Mouse (Mus musculus): Measurements from ENCODE around the gene Sdc1.

Sdc1 gene

DNA sequence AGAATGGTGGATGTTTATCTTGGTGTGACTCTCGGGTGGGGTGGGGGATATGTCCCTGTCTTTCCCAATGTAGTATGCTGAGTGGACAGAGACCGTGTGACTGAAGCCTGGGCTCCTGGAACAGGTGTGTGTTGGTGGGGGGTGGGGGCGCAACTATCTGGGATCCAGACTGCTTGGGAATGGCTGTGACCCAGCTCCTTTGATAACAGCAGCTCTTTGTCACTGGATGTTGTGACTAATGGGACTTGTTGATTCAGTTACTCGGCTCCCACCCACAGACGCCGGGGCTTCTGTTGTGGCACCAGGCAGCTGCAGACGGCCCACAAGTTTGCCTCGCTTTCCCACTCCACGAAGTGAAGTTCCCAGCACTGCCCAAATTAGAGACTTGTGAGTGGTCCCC is 13.1 kb downstream of the Sdc1 start:
- no peak for DNase-seq

- DNase-seq, result no peak
These were observed 15.4 kb downstream of the Sdc1 start for GRCm38 (mm10) chr12:8786476-8786875.

DNA sequence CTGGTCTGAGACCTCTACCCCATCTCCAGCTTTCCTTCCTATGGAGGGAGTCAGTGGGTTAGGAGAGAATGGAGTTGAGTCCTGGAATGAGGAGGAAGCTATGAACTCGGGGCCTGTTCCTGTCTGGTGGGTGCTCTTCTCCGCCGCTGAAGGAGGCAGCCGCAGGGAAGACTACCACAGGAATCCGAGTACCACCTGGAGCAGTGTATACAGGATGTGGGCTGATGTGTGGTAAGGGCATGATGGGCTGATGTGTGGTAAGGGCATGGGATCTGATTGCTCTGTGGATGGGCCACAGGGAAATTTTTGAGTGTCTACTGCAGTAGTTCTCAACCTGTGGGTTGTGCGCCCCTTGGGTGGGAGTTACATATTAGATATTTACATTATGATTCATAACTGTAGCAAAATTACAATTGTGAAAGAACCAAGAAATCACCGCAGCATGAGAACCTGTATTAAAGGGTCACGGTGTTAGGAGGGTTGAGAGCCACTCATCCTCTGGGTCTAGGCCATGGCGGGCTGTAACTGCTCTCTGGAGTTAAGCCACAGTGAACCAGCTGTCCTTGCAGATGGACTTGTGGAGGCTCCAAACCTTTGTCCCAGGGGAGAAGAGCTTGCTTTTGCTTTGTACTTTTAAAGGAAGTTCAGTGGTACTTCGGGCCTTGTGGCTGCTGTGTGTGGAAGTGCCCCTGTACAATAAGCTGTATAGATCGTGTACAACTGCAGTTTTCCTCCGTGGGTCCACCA is 16.0 kb downstream of the Sdc1 start:
- no peak for DNase-seq

DNA sequence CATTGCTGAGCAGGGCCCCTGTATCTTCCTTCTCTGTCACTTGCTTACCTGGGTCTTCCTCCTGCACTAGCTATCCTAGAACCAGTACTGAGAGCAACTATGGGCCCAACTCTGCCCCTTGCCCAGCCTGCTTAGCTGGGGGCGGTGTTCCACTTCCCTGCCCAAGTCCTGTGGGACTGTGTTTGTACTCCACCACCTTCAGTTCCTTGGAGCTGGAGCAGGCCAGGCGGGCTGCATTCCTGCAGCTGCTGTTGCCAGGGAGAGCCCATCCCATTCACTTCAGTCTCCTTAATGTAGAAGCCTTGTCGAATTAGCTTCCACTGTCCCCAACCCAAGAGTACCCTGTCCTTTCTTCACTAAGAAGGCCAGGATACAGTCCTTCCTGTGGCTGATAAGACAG is 17.3 kb downstream of the Sdc1 start:
- no peak for DNase-seq

DNA sequence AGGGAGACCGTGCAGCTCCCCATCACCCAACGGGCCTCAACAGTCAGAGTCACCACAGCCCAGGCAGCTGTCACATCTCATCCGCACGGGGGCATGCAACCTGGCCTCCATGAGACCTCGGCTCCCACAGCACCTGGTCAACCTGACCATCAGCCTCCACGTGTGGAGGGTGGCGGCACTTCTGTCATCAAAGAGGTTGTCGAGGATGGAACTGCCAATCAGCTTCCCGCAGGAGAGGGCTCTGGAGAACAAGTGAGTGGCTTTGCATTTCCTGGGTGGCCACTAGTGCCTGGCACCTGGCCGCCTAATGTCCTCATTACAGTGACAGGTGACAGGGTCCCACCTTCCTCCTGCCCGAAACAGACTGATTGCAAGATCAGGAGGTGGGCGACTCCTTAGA is 19.5 kb downstream of the Sdc1 start:
- no peak for DNase-seq

DNA sequence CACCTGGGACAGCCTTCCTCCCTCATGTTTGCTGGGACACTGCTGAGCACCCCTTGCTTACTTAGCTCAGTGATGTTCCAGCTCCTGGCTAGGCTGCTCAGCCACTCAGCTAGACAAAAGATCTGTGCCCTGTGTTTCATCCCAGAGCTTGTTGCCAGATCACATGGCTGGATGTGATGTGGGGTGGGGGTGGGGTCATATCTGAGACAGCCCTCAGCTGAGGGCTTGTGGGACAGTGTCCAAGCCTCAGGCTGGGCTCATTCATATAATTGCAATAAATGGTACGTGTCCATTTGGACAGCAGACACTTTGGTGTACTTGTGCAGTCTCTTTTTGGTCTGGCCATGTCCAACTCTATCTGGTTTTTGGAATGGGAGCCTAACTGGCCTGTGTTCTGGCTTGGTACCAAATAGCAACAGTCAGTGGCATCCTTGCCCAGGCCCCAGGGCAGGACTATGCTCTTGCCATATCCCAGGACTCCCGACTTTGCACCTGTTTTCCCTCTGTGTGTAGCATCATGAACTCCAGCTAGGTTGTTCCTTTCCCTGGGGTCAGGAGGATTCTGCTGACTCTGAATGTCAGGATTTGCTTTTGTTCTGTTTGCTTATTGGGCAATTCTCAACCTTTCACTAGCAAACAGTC is 22.4 kb downstream of the Sdc1 start:
- no peak for DNase-seq

GRCm38 (mm10) chr12:8797936-8798335 is 26.8 kb downstream of the Sdc1 start:
- no peak for DNase-seq

GRCm38 (mm10) chr12:8798486-8799020 is 27.4 kb downstream of the Sdc1 start:
- DNase-seq, result peak; percentile 21 to 32

GRCm38 (mm10) chr12:8803421-8804076 is 32.4 kb downstream of the Sdc1 start:
- DNase-seq, result no peak

GRCm38 (mm10) chr12:8804077-8804456 is 32.9 kb downstream of the Sdc1 start:
- DNase-seq, result no peak

GRCm38 (mm10) chr12:8804934-8805722 is 34.0 kb downstream of the Sdc1 start:
- no peak for DNase-seq

- no peak for DNase-seq
These were observed 38.0 kb downstream of the Sdc1 start for GRCm38 (mm10) chr12:8809086-8809485.

GRCm38 (mm10) chr12:8809626-8810025 is 38.5 kb downstream of the Sdc1 start:
- no peak for DNase-seq

- DNase-seq, result no peak
These were observed 39.8 kb downstream of the Sdc1 start for GRCm38 (mm10) chr12:8810966-8811365.

DNA sequence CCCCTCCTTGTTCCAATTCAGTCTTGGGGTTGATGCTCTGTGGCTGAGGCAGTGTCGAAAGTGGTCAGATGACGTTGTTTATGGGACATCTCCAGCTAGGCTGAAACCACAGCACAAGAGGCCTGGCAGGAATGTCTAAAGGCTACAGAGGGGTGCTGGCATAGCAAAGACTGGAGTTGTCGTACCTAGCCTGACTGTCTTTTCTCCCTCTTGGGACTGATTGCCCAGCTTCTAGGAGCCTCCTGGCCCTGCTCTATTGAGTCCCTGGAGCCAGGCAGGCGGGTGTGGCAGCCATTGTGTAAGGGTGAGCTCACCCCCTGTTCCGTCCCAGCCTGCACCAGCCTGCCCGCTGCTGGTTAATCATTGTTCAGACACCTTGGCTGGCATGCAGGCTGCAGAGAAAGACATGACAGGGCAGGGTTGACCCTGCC is 40.3 kb downstream of the Sdc1 start:
- peak; percentile 90 to 91 for DNase-seq

GRCm38 (mm10) chr12:8811894-8812560 is 40.9 kb downstream of the Sdc1 start:
- peak in 1 of 2 experiments; percentile 7 for DNase-seq

DNA sequence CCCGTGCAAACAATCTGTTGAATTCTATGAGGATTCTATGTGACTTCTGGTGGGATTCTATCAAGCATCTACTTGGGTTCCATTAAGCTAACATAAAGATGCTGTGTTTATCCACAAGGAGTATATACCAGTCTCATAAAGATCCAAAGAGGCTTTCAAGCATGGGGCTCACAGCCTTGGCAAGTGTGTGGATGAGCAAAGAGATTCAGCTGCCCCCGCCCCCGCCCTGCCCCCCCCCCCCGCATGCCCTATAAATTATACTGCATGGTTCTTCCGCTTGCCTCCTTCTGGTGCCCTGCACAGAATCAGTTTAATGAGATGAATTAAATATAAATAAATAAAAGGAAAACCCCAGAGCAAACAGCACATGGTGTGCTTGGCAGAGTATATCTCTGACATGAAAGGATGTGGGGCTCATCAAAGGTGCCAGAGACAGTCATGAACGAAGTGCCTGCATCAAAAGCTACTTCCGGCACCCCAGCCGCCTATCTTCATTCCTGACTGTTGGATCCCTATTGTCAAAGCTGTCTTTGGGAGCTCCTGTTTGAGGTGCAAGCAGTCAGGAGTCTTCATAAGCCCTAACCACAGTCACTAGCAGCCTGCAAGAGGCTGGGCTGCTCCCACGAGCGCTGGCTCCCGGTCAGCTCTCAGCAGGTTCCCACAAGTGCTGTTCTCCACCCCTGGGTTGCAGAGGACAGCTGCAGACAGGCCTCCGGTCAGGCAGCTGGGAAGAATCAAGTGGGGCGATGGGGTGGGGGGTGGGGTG is 46.5 kb downstream of the Sdc1 start:
- DNase-seq, result peak; percentile 22 to 43

DNA sequence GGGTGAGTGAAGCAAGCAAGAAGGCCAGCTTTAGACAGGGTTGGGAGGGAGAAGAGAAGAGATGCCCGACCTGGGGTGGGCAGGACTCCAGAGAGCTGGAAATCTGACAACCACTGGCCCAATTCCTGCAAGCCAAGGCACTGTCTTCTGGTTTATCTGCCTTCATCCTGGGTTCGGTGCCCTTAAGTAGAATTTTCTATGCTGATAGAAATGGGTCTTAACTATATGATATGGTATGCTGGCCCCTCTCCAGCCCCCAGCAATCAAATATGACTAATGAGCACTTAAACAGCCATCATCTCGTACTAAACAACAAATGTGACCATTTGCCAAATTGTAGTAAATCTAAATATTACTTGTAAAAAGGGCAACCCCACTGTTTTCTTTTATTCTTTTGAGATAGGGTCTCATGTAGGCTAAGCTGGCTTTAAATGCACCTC is 47.1 kb downstream of the Sdc1 start:
- DNase-seq, result no peak

DNA sequence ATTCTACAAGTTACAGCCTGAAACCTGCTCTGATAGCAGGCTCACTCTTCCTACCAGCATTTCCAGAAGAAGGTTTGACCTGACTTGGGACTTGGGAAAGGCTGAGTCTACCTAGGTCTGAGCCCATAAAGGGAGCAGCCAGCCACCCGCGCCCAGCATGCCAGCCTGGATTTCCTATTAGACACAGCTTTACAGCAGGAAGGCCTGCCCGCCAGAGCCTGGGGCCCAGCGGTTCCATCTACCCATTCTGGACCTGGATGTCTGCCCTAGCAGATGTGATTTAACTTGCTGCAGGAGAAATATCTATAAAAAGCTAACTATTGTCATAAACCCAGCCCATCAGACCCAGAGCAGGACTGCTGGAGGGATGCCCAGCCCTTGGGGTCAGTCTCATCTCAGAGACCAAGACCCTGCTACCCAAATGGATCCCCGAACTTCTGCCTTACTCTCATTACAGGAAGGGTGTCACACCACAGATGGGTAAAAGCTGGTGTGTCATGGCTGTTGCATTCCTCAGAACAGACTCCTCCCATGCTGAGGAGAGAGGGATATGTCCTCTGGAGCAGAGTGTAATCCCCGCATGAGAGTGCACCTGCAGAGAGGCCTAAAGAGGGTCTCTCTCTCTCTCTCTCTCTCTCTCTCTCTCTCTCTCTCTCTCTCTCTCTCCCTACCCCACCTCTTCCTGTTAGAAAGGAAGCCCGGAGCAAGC is 54.0 kb downstream of the Sdc1 start:
- DNase-seq, result no peak

- no peak for DNase-seq
These were observed 56.0 kb downstream of the Sdc1 start for GRCm38 (mm10) chr12:8827014-8827715.
